Mouse (Mus musculus): ENCODE measurements around the gene Pcolce.

GRCm38 (mm10) chr5:137623937-137624530, 10.4 kb upstream of the Pcolce start:
- TF ChIP-seq POLR2A (IDR thresholded peaks at IDR 0.05; ENCODE audit: insufficient read length, low read depth), result no peak
- TF ChIP-seq TCF12 (IDR thresholded peaks at IDR 0.05; ENCODE audit: insufficient read depth, poor library complexity, severe bottlenecking), result no peak

All from myocyte (in vitro differentiated cells).